Mouse (Mus musculus) kidney, embryonic 14.5 days (tissue): ENCODE results near the gene F11. TPM values are rescaled to one million over a fixed set of nuclear protein-coding genes. Genes with fewer than 3 reads are reported as not detected.

Experiments
- ATAC-seq: fragments of 200-750 bp; cut with Nextera tagmentation; 2 replicates; pipeline ENCODE4 v1.8.0; 2017; ENCODE audit warnings: moderate number of reproducible peaks, mild to moderate bottlenecking, moderate TSS enrichment, moderate library complexity; ENCODE audit not compliant: low FRiP score, low TSS enrichment
- H3K27ac ChIP-seq: fragments of 300-500 bp; sonication (generic); 2 replicates; pipeline ENCODE4 v1.5.1; 2014; ENCODE audit warnings: low read depth, mild to moderate bottlenecking, low read length, moderate library complexity, mixed read lengths
- H3K27me3 ChIP-seq: fragments of 300-500 bp; sonication (generic); 2 replicates; pipeline ENCODE4 v1.6.1; 2014; ENCODE audit warnings: mild to moderate bottlenecking, low read length; ENCODE audit not compliant: control insufficient read depth, insufficient read depth
- H3K36me3 ChIP-seq: fragments of 300-500 bp; sonication (generic); 2 replicates; pipeline ENCODE4 v1.6.1; 2014; ENCODE audit warnings: low read length, mixed read lengths; ENCODE audit not compliant: control insufficient read depth, insufficient read depth
- H3K4me1 ChIP-seq: fragments of 300-500 bp; sonication (generic); 2 replicates; pipeline ENCODE4 v1.6.1; 2014; ENCODE audit warnings: low read length, mixed read lengths; ENCODE audit not compliant: control insufficient read depth, insufficient read depth
- H3K4me2 ChIP-seq: fragments of 300-500 bp; sonication (generic); replicated peaks from 2 replicates; pipeline ENCODE4 v1.6.1; 2014; ENCODE audit warnings: low read depth, mild to moderate bottlenecking, low read length
- H3K4me3 ChIP-seq: fragments of 300-500 bp; sonication (generic); 2 replicates; pipeline ENCODE4 v1.5.1; 2014; ENCODE audit warnings: mild to moderate bottlenecking, low read length
- H3K9ac ChIP-seq: fragments of 300-500 bp; sonication (generic); 2 replicates; pipeline ENCODE4 v1.6.1; 2014; ENCODE audit warnings: low read depth, mild to moderate bottlenecking, low read length, moderate library complexity
- H3K9me3 ChIP-seq: fragments of 300-500 bp; sonication (generic); 2 replicates; pipeline ENCODE4 v1.6.1; 2016; ENCODE audit warnings: low read length; ENCODE audit not compliant: control insufficient read depth
- WGBS: fragments of 180-500 bp; shearing (Covaris S2); extraction: QIAGEN DNeasy Blood & Tissue Kit; methylation state at CpG from one replicate; pipeline ENCODE4 v1.1.7; 2014; 5-methylcytosine and 5-hydroxymethylcytosine counted together
- polyA plus RNA-seq: library from polyadenylated mRNA; unstranded; fragments of >200 nt; fragmentation: Nextera tagmentation; extraction: Ambion mirVana; gene quantifications from 2 replicates; pipeline ENCODE4 v1.2.1, GENCODE M21; 2014

Gene F11
- not detected in 2 replicates for polyA plus RNA-seq

DNA sequence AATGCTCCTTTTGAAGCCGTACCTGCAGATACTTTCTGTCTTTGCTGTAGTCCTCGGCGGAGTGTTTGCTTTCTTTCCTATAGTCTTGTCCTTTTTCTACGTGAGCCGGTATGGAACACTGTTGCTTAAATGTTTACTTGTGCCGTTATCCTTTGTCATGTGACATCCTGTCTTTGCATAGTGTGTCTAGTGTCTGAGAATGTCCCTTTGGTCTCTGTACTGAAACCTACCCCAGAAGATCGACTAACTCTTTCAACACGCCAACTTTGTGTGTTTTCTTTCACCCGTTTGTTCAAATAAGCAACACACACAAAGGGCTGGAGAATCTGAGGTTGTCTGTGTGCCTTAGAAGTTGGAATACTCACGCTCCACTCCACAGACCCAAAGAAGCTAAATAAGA is at the start of gene F11:
Gene F11 (minus strand): TSS at position 112 of the 400 bp plus-strand sequence.
- no peaks in the 10 kb centered on the region for H3K36me3 ChIP-seq
- H3K4me1 ChIP-seq, result no peaks in the 10 kb centered on the region
- H3K9ac ChIP-seq, result no peak within 1 kb of the TSS
- WGBS, result 90% methylated on average over 10 of the region's 10 CpGs
- H3K9me3 ChIP-seq, result no peaks in the 10 kb centered on the region
- no peaks in the 10 kb centered on the region for H3K27me3 ChIP-seq
- ATAC-seq, result no peak
- no peak within 1 kb of the TSS for H3K4me3 ChIP-seq
- H3K27ac ChIP-seq, result no peak within 1 kb of the TSS
- H3K4me2 ChIP-seq, result no peak within 1 kb of the TSS

DNA sequence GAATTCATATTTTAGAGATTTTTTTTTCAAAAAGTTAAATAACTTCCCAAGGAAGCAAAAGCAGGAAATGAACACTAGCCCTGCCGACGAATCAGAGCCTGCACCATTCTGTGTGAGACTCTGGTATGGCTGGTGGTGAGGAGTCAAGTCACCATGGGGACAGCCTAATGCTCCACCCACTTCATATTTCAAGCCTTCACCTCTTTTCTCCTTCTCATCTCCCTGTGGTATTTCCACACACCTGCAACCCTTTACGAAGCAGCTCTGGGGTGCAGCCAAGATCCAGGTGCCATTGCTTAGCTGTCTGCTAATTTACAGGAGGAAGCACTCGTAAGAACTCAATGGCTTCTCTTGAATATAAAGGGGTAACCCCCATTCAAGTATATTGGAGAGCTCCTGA is 49.1 kb upstream of the F11 start:
- Histone ChIP-seq H3K4me1 (no peaks in the 10 kb centered on the region), H3K27ac (no peak overlapping the region), H3K27me3 (no peaks in the 10 kb centered on the region), H3K4me2 (no peak overlapping the region), H3K9ac (no peak overlapping the region), H3K9me3 (no peaks in the 10 kb centered on the region), H3K4me3 (no peak overlapping the region), H3K36me3 (no peaks in the 10 kb centered on the region)
- no peak for ATAC-seq
- WGBS, result 78% methylated on average over 4 of the region's 4 CpGs

- H3K9ac ChIP-seq, result no peak within 1 kb of the TSS
- H3K27me3 ChIP-seq, result no peaks in the 10 kb centered on the region
- H3K4me3 ChIP-seq, result no peak within 1 kb of the TSS
- 89% methylated on average over 13 of the region's 13 CpGs for WGBS
- H3K9me3 ChIP-seq, result no peaks in the 10 kb centered on the region
- no peaks in the 10 kb centered on the region for H3K4me1 ChIP-seq
- no peak for ATAC-seq
- H3K27ac ChIP-seq, result no peak within 1 kb of the TSS
- no peaks in the 10 kb centered on the region for H3K36me3 ChIP-seq
- H3K4me2 ChIP-seq, result no peak within 1 kb of the TSS
Measured at GRCm38 (mm10) chr8:45308366-45308765, 46.5 kb upstream of the F11 start, which contains the start of gene Gm45753. Gene Gm45753, minus strand, starts transcription at chr8:45308466.

GRCm38 (mm10) chr8:45305479-45305878 is 43.6 kb upstream of the F11 start:
- no peaks in the 10 kb centered on the region for H3K9me3 ChIP-seq
- H3K36me3 ChIP-seq, result no peaks in the 10 kb centered on the region
- H3K9ac ChIP-seq, result no peak overlapping the region
- H3K4me3 ChIP-seq, result no peak overlapping the region
- 37% methylated on average over 1 of the region's 1 CpGs for WGBS
- H3K27me3 ChIP-seq, result no peaks in the 10 kb centered on the region
- H3K27ac ChIP-seq, result no peak overlapping the region
- ATAC-seq, result no peak
- H3K4me1 ChIP-seq, result no peaks in the 10 kb centered on the region
- no peak overlapping the region for H3K4me2 ChIP-seq

DNA sequence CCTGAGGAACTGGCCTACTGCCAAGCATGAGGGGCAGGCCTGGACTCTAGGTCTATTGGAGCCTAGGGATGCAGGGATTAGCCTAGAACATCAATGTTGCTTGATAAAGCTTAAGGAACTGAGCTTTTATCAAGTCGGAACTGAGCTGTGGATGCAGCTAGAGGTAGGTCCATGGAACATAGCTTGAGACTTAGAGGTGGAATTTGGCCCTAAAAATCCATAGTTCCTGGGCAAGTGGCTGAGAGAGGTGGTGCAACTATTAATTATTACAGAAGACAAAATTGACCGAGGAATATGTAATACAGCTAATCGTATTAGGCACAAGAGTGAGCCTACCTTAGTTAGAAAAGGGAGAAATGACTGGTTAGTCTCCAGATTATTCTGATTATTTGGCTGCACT is 42.5 kb upstream of the F11 start:
- Histone ChIP-seq H3K4me1 (no peaks in the 10 kb centered on the region), H3K9me3 (no peaks in the 10 kb centered on the region), H3K36me3 (no peaks in the 10 kb centered on the region), H3K27me3 (no peaks in the 10 kb centered on the region), H3K9ac (no peak overlapping the region), H3K4me2 (no peak overlapping the region), H3K4me3 (no peak overlapping the region), H3K27ac (no peak overlapping the region)
- ATAC-seq, result no peak
- WGBS, result 88% methylated on average over 3 of the region's 3 CpGs

GRCm38 (mm10) chr8:45302390-45302789 is 40.6 kb upstream of the F11 start:
- Histone ChIP-seq H3K4me2 (no peak overlapping the region), H3K9me3 (no peaks in the 10 kb centered on the region), H3K4me3 (no peak overlapping the region), H3K36me3 (no peaks in the 10 kb centered on the region), H3K27me3 (no peaks in the 10 kb centered on the region), H3K9ac (no peak overlapping the region), H3K27ac (no peak overlapping the region), H3K4me1 (no peaks in the 10 kb centered on the region)
- 55% methylated on average over 8 of the region's 8 CpGs for WGBS
- ATAC-seq, result no peak

DNA sequence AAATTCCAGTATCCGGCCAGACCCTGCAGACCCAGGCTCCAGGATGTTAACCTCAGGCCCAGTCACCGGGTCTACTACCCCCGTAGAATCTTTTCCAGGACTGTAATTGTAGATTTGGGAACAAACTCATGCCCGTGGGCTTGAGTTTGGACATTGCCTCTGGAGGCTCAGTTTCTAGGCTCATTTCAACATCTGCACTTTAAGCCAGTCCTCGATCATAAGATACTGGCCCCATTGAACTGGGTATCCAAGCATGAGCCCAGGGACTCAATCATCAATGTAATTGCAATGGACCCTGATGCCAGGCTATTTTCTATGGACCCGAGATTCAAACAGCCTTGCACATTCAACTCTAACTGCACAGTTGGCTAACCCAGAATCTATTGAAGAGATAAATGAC is 33.4 kb upstream of the F11 start:
- Histone ChIP-seq H3K36me3 (no peaks in the 10 kb centered on the region), H3K9me3 (no peaks in the 10 kb centered on the region), H3K4me1 (no peaks in the 10 kb centered on the region), H3K4me3 (no peak overlapping the region), H3K27ac (no peak overlapping the region), H3K4me2 (no peak overlapping the region), H3K9ac (no peak overlapping the region), H3K27me3 (no peaks in the 10 kb centered on the region)
- no peak for ATAC-seq
- 88% methylated on average over 6 of the region's 6 CpGs for WGBS

- H3K27ac ChIP-seq, result no peak within 1 kb of the TSS
- WGBS, result 89% methylated on average over 7 of the region's 7 CpGs
- no peak for ATAC-seq
- H3K9ac ChIP-seq, result no peak within 1 kb of the TSS
- H3K4me3 ChIP-seq, result no peak within 1 kb of the TSS
- no peak within 1 kb of the TSS for H3K4me2 ChIP-seq
- H3K9me3 ChIP-seq, result no peaks in the 10 kb centered on the region
- H3K27me3 ChIP-seq, result no peaks in the 10 kb centered on the region
- no peaks in the 10 kb centered on the region for H3K4me1 ChIP-seq
- no peaks in the 10 kb centered on the region for H3K36me3 ChIP-seq
Measured at GRCm38 (mm10) chr8:45294687-45295086, 32.9 kb upstream of the F11 start, which contains the start of gene Klkb1. Gene Klkb1, minus strand, starts transcription at chr8:45294859.

- Histone ChIP-seq H3K27me3 (no peaks in the 10 kb centered on the region), H3K9me3 (no peaks in the 10 kb centered on the region), H3K4me2 (no peak overlapping the region), H3K36me3 (no peaks in the 10 kb centered on the region), H3K4me1 (no peaks in the 10 kb centered on the region), H3K27ac (no peak overlapping the region), H3K4me3 (no peak overlapping the region), H3K9ac (no peak overlapping the region)
- ATAC-seq, result no peak
- WGBS, result 88% methylated on average over 2 of the region's 2 CpGs
Measured at GRCm38 (mm10) chr8:45291790-45292189, 30.0 kb upstream of the F11 start.
